9 mouse cellular contexts compared by ENCODE assay signal in the genomic region with DNA sequence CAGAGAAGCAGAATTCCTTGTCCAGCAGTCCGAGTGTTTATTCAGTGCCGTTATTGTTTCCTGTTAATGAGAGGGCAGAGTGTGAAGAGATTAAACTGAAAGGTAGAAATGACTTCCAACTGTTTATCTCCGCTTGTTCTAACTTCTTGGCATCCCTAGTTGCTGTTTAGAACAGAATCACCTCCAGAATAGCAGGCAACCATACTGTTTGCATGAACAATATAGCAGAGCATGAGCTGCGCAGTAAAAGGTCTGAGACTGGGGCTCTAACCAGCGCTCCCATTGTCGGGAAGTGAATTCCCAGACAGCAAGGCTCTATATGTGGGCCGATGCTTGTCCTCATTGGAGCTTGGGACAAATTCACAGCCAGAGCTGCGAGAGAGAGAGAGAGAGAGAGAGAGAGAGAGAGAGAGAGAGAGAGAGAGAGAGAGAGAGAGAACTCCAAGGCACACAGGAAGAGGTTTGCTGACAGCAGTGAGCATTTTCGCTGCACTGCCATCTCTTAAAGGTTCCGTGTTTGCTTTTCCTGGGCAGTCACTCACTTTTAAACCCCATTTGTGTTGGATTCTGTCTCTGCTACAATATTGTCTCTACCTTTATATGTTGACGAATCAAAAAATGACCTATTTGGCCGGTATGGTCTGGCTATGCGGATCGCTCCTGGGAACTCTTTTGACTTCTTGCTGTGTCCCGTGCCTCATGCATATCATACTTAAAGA. TPM values are rescaled to one million over a fixed set of nuclear protein-coding genes. Genes with fewer than 3 reads are reported as not detected.
DNase-seq lines count a peak whose midpoint lies in the region; ATAC-seq and TF ChIP-seq lines count a peak whose summit lies in the region.
"Had no signal": no experiment of that assay in that cellular context is flagged by ENCODE, and none has a peak within 500 bp of the region (broad histone marks: within the 10 kb centered on the region; RNA-seq: fewer than 3 reads in every experiment).

No protein-coding gene starts in this region.

- no peaks in the 10 kb centered on the region for H3K9me3 ChIP-seq in liver, postnatal 0 days (ENCODE audit: low read length)
- H3K9me3 ChIP-seq in hindbrain, embryonic 12.5 days (replicated peaks), result no peaks in the 10 kb centered on the region

- peak; percentile 28 to 29 for DNase-seq in heart, adult 2 months
- DNase-seq in heart, adult 8-10 months (ENCODE audit: low spot score), result no peak
- DNase-seq in spleen, postnatal 36 days (ENCODE audit: low spot score in 2 of 2), result peak; percentile 18 to 24
- no peak for DNase-seq in spleen, postnatal 10 days (ENCODE audit: low spot score in 2 of 2)
- no peak for DNase-seq in liver, postnatal 0 days
- peak; percentile 25 to 27 for DNase-seq in thymus, postnatal 36 days
- no peak for DNase-seq in ovary, postnatal 10 days (ENCODE audit: low spot score)

- no peak for TF ChIP-seq CTCF in heart, adult 2 months (IDR thresholded peaks at IDR 0.05)
- no peak for TF ChIP-seq CTCF in liver, postnatal 0 days (IDR thresholded peaks at IDR 0.05; ENCODE audit: low read depth)

- peak overlapping the region; percentile 66 for H3K4me2 ChIP-seq in liver, postnatal 0 days (ENCODE audit: low read depth, low read length)
- no peak overlapping the region for H3K4me2 ChIP-seq in hindbrain, embryonic 12.5 days (replicated peaks)

- peaks cover 11% of the 10 kb centered on the region for H3K36me3 ChIP-seq in heart, adult 2 months (ENCODE audit: control insufficient read depth, insufficient read depth, low read length)
- H3K36me3 ChIP-seq in liver, postnatal 0 days (replicated peaks; ENCODE audit: insufficient read depth, low read length), result no peaks in the 10 kb centered on the region
- no peaks in the 10 kb centered on the region for H3K36me3 ChIP-seq in hindbrain, embryonic 12.5 days

- peak overlapping the region; percentile 51 for H3K4me3 ChIP-seq in heart, adult 2 months
- peak overlapping the region; percentile 33 for H3K4me3 ChIP-seq in liver, postnatal 0 days (ENCODE audit: low read depth, low read length)
- H3K4me3 ChIP-seq in hindbrain, embryonic 12.5 days, result no peak overlapping the region
- H3K4me3 ChIP-seq: erythroblast, embryonic 14.5 days had no signal

- intact Hi-C loops in heart, adult 2 months (cut with DNase I), result loop anchor here (2.0 kb wide), 1 partner anchor 34 kb away; a partner anchor contains a TSS

- no peaks in the 10 kb centered on the region for H3K27me3 ChIP-seq in heart, adult 2 months (ENCODE audit: control insufficient read depth, insufficient read depth, low read length)
- peaks cover 12% of the 10 kb centered on the region; the same call in 1 of the 2 replicates for H3K27me3 ChIP-seq in liver, postnatal 0 days (ENCODE audit: insufficient read depth, low read length)
- no peaks in the 10 kb centered on the region for H3K27me3 ChIP-seq in hindbrain, embryonic 12.5 days

- H3K27ac ChIP-seq in heart, adult 2 months, result peak overlapping the region; percentile 89
- peak overlapping the region; percentile 64; the same call in 1 of the 2 replicates for H3K27ac ChIP-seq in liver, postnatal 0 days (ENCODE audit: low read depth)
- H3K27ac ChIP-seq in hindbrain, embryonic 12.5 days, result no peak overlapping the region

- no peak for ATAC-seq in liver, postnatal 0 days
- ATAC-seq in hindbrain, embryonic 12.5 days (ENCODE audit: low FRiP score), result no peak

- H3K4me1 ChIP-seq in heart, adult 2 months (ENCODE audit: control insufficient read depth, insufficient read depth, low read length), result peaks cover 19% of the 10 kb centered on the region
- H3K4me1 ChIP-seq in liver, postnatal 0 days (ENCODE audit: insufficient read depth), result peaks cover 4% of the 10 kb centered on the region; the same call in 1 of the 2 replicates
- no peaks in the 10 kb centered on the region for H3K4me1 ChIP-seq in hindbrain, embryonic 12.5 days

- 29% methylated on average over 15 of the region's 15 CpGs for WGBS in heart, adult 2 months
- WGBS in liver, postnatal 0 days (ENCODE audit: insufficient replicate concordance), result 37% methylated on average over 15 of the region's 15 CpGs
- 77% methylated on average over 15 of the region's 15 CpGs for WGBS in hindbrain, embryonic 12.5 days

- TF ChIP-seq POLR2A in heart, adult 2 months (IDR thresholded peaks at IDR 0.05; ENCODE audit: insufficient read depth, low read depth, low read length), result no peak

- no peaks in the 10 kb centered on the region for H3K79me2 ChIP-seq in heart, adult 2 months (replicated peaks; ENCODE audit: control insufficient read depth, insufficient read depth, low read length)

- H3K9ac ChIP-seq in heart, adult 2 months (ENCODE audit: low read depth, low read length), result peak overlapping the region; percentile 78
- H3K9ac ChIP-seq in liver, postnatal 0 days (replicated peaks), result peak overlapping the region; percentile 14; the same call in 1 of the 2 replicates
- H3K9ac ChIP-seq in hindbrain, embryonic 12.5 days, result no peak overlapping the region

- no peak for TF ChIP-seq EP300 in heart, adult 2 months (IDR thresholded peaks at IDR 0.05; ENCODE audit: insufficient read depth, low read depth, low read length)
- no peak for TF ChIP-seq EP300 in liver, postnatal 0 days (IDR thresholded peaks at IDR 0.05; ENCODE audit: low read depth)

RNA-seq across cellular contexts. Expression of a gene that starts 3.5 kb away (rescaled TPM):
- total RNA-seq in heart, adult 2 months (2021), result 10 to 100 TPM in 1 of 2 experiments, 1 to 10 TPM in 1; 6.0 to 10.9 TPM
- polyA plus RNA-seq in heart, adult 2 months (2012; rRNA removed), result 2.1 and 4.3 TPM in 2 replicates
- total RNA-seq in heart, adult 8-10 months (2022), result 1 to 10 TPM; 6.6 to 8.4 (median 7.6) TPM
- 0.13 and 0.20 TPM in 2 replicates for polyA plus RNA-seq in liver, postnatal 0 days (2015; fragmentation: Nextera tagmentation; extraction: Ambion mirVana)
- polyA plus RNA-seq in hindbrain, embryonic 12.5 days (2016; fragmentation: Nextera tagmentation; extraction: Ambion mirVana), result 0.05 TPM in 1 of 2 replicates, not detected in the other
- polyA plus RNA-seq: erythroblast, embryonic 14.5 days had no signal

RNA-seq across cellular contexts. Expression of a gene that starts 32.9 kb away (rescaled TPM):
- total RNA-seq in heart, adult 2 months (2021), result 10 to 100 TPM in 1 of 2 experiments, 1 to 10 TPM in 1; 8.3 to 13.9 TPM
- 2.8 and 4.5 TPM in 2 replicates for polyA plus RNA-seq in heart, adult 2 months (2012; rRNA removed)
- 1 to 10 TPM; 6.2 to 8.1 (median 7.3) TPM for total RNA-seq in heart, adult 8-10 months (2022)
- polyA plus RNA-seq in liver, postnatal 0 days (2015; fragmentation: Nextera tagmentation; extraction: Ambion mirVana), result 7.1 and 7.8 TPM in 2 replicates
- 1.5 and 2.0 TPM in 2 replicates for polyA plus RNA-seq in hindbrain, embryonic 12.5 days (2016; fragmentation: Nextera tagmentation; extraction: Ambion mirVana)

Comparison
In these comparisons a context has a peak if more than half of its experiments do, and no peak if none do; other contexts are left out.
1. DNase-seq: peak in heart, adult 2 months (2 of 2), spleen, postnatal 36 days (2 of 2) and thymus, postnatal 36 days (2 of 2); none in heart, adult 8-10 months (single experiment), spleen, postnatal 10 days (0 of 2), liver, postnatal 0 days (single experiment) and ovary, postnatal 10 days (single experiment).